Mouse (Mus musculus) midbrain, embryonic 10.5 days (tissue): ENCODE results near the gene Zfp207. TPM values are rescaled to one million over a fixed set of nuclear protein-coding genes. Genes with fewer than 3 reads are reported as not detected.
"Not testable (repeated sequence)": the region's sequence is repeated elsewhere in the genome, so short reads cannot be mapped to it uniquely, and the experiment has no call there.

ENCODE experiments used
- DNase-seq: peaks from one replicate; pipeline ENCODE4 v3.0.0-alpha.2; 2017; ENCODE audit warnings: low spot score
- H3K27ac ChIP-seq: fragments of 300-500 bp; sonication (generic); replicated peaks from 2 replicates; pipeline ENCODE4 v1.5.1; 2016; ENCODE audit warnings: mild to moderate bottlenecking
- H3K27me3 ChIP-seq: fragments of 300-500 bp; sonication (generic); 2 replicates; pipeline ENCODE4 v1.6.1; 2016; ENCODE audit warnings: low read depth, mild to moderate bottlenecking; ENCODE audit not compliant: poor library complexity, severe bottlenecking
- H3K36me3 ChIP-seq: fragments of 300-500 bp; sonication (generic); 2 replicates; pipeline ENCODE4 v1.6.1; 2016; ENCODE audit warnings: mild to moderate bottlenecking, moderate library complexity
- H3K4me1 ChIP-seq: fragments of 300-500 bp; sonication (generic); 2 replicates; pipeline ENCODE4 v1.6.1; 2016
- H3K4me3 ChIP-seq: fragments of 300-500 bp; sonication (generic); 2 replicates; pipeline ENCODE4 v1.5.1; 2016; ENCODE audit warnings: mild to moderate bottlenecking, moderate library complexity
- H3K9me3 ChIP-seq: fragments of 300-500 bp; sonication (generic); replicated peaks from 2 replicates; pipeline ENCODE4 v1.6.1; 2016; ENCODE audit warnings: mild to moderate bottlenecking
- WGBS: fragments of 180-500 bp; shearing (Covaris S2); methylation state at CpG from one replicate; pipeline ENCODE4 v1.1.7; 2016; 5-methylcytosine and 5-hydroxymethylcytosine counted together
- polyA plus RNA-seq: library from polyadenylated mRNA; unstranded; fragments of >200 nt; fragmentation: Nextera tagmentation; extraction: Ambion mirVana; gene quantifications from 2 replicates; pipeline ENCODE4 v1.2.1, GENCODE M21; 2016

Gene Zfp207
- polyA plus RNA-seq, 1 experiment from 2014 or later: 304 TPM

DNA sequence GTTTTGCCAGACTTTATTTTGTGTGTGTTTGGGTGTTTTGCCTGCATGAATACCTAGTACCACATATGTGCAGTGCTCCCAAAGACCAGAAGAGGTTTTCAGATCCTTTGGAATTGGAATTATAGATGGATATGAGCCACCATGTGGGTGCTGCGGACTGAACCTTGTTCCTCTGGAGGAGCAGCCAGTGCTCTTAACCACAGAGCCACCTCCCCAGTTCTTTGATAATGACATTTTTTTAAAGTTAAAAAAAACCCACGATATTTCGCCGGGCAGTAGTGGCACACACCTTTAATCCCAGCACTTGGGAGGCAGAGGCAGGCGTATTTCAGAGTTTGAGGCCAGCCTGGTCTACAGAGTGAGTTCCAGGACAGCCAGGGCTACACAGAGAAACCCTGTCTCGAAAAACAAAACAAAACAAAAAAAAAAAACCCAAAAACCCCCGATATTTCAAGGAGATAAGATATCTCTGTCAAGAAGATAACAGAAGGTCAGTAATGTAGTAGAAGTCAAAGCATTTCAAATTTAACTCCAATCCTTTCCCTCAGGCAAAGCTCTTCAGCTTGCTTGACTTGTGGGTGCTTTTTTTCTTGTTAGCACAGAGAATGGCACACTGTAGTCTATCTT is 38.5 kb downstream of the Zfp207 start:
- Histone ChIP-seq H3K27ac (no peak overlapping the region), H3K27me3 (no peaks in the 10 kb centered on the region), H3K9me3 (peaks cover 7% of the 10 kb centered on the region; the same call in 1 of the 2 replicates), H3K4me1 (no peaks in the 10 kb centered on the region), H3K36me3 (peaks cover 12% of the 10 kb centered on the region), H3K4me3 (no peak overlapping the region)
- WGBS: 85% methylated on average over 7 of the region's 7 CpGs
- no peak for DNase-seq

DNA sequence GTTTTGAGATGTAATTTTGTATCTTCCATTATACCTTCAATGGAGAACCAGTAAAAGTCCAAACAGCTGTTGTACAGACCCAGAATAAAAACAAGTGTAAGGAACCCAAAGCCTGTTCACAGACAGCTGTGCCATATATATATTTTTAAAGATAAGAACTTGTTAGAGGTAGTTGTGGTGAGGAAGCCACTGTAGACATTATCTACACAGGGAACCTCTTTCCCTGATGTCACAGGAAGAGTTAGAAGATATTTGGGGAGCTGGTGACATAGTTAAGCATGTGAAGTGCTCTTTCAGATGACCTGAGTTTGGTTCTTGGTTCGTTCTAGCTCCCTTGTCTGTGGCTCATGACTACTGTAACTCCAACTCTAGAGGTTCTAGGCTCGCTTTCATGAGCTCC is 41.6 kb downstream of the Zfp207 start:
- Histone ChIP-seq H3K36me3 (no peaks in the 10 kb centered on the region), H3K27ac (no peak overlapping the region), H3K4me1 (peaks cover 10% of the 10 kb centered on the region), H3K4me3 (no peak overlapping the region), H3K27me3 (no peaks in the 10 kb centered on the region), H3K9me3 (no peaks in the 10 kb centered on the region)
- WGBS: 85% methylated on average over 2 of the region's 2 CpGs
- no peak for DNase-seq

DNA sequence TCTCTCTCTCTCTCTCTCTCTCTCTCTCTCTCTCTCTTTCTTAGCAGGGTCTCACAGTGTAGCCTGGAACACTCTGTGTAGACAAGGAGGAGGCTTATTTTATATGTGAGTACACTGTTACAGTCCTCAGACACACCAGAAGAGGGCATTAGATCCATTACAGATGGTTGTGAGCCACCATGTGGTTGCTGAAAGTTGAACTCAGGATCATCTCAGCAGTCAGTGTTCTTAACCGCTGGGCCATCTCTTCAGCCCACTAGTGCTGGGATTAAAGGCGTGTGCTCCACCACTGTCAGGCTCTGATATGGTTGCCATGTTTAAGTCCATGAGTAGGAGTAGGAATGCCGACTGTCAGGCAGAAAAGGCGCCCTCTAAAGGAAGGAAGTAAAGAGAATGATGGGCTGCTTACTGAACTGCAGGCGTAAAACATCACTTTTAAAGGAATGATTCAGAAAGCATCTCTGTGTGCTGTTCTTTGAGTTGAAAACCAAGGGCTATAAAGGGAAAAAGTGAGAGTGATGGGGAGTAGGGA is 42.2 kb downstream of the Zfp207 start:
- H3K27ac ChIP-seq: no peak overlapping the region
- no peaks in the 10 kb centered on the region for H3K9me3 ChIP-seq
- H3K27me3 ChIP-seq: no peaks in the 10 kb centered on the region
- H3K4me1 ChIP-seq: peaks cover 14% of the 10 kb centered on the region
- DNase-seq: no peak
- H3K36me3 ChIP-seq: no peaks in the 10 kb centered on the region
- WGBS: 62% methylated on average over 5 of the region's 5 CpGs
- H3K4me3 ChIP-seq: no peak overlapping the region

DNA sequence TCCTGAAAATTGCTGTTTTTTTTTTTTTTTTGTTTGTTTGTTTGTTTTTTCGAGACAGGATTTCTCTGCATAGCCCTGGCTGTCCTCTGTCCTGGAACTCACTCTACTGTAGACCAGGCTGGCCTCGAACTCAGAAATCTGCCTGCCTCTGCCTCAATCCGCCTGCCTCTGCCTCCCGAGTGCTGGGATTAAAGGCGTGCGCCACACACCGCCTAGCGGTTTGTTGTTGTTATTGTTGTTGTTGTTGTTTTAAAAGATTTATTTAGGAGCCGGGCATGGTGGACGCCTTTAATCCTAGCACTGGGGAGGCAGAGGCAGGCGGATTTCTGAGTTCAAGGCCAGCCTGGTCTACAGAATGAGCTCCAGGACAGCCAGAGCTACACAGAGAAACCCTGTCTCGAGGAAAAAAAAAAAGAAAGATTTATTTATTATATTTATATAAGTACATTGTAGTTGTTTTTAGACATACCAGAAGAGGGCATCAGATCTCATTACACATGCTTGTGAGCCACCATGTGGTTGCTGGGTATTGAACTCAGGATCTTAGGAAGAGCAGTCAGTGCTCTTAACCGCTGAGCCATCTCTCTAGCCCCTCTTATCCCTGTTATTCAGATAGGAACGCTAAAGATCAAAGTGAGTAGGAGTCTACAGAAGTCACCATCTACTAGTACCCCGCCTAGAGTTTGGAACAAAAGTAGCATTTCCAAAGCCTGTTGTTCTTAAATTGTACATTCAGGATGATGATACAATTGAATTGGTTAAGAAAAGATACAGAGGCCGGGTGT is 43.1 kb downstream of the Zfp207 start:
- 82% methylated on average over 16 of the region's 16 CpGs for WGBS
- not testable (repeated sequence) for H3K36me3 ChIP-seq, H3K27ac ChIP-seq, H3K27me3 ChIP-seq, H3K4me3 ChIP-seq, H3K9me3 ChIP-seq, DNase-seq
- peaks cover 14% of the 10 kb centered on the region for H3K4me1 ChIP-seq

DNA sequence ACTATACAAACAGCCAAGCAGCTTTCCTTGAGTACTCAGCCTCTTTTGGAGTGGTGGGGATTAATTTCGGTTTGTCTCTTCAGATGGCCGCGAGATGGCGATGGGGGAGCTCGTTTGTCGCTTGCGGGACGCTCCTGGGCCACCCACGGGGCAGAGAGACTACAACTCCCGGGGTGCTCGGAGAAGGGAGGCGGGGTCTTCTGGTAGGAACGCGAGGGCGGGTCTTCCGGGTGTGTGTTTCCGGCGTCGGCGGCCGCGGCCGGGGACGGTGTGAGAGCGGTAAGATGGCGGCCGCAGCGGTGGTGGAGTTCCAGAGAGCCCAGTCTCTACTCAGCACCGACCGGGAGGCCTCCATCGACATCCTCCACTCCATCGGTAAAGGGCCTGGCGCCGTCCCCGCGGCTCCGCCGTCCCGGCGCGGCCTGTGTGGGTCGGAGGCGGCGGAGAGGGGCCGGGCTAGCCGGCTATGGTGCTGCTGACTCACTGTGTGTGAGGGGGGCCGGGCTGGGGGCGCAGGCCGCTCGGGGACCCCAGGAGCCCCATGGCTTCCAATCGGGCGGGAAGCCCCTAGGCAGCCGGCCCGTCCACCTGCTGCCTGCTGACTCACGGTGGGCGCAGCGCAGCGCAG is 45.4 kb downstream of the Zfp207 start, which contains the start of gene Psmd11:
Psmd11 (plus strand) TSS at position 235 of the 628 bp plus-strand sequence.
- WGBS: under 1% methylated on average over 58 of the region's 58 CpGs
- peak; percentile 97 for DNase-seq
- Histone ChIP-seq H3K9me3 (no peaks in the 10 kb centered on the region), H3K27ac (peak within 1 kb of the TSS; percentile 95), H3K4me1 (peaks cover 14% of the 10 kb centered on the region), H3K36me3 (peaks cover 22% of the 10 kb centered on the region), H3K4me3 (peak within 1 kb of the TSS; percentile 92), H3K27me3 (no peaks in the 10 kb centered on the region)

DNA sequence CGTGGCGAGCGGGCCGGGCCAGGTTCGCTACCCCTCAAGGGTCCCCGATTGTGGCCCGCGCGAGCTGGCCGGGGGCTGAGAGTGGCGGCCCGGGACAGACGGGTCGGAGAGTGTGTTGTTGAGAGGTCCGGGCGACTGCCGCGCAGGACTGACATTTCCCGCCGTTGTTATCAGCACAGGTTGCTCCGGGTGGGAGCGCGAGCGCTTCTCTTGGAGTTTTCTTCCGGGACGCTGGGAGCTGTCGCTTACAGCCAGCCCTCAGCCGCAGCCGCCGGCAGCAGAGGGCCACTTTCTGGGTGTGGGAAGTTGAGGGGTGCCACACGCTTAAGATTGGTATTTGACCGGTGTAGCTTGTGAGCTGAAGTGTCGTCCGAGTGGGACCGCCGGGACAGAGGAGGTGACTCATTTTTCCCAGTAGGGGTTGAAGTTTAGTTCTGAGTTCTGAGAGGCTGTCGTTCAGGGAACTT is 46.0 kb downstream of the Zfp207 start:
- H3K36me3 ChIP-seq: peaks cover 28% of the 10 kb centered on the region
- DNase-seq: no peak
- H3K27me3 ChIP-seq: no peaks in the 10 kb centered on the region
- H3K4me3 ChIP-seq: peak overlapping the region; percentile 92
- peak overlapping the region; percentile 95 for H3K27ac ChIP-seq
- H3K4me1 ChIP-seq: peaks cover 14% of the 10 kb centered on the region
- under 1% methylated on average over 37 of the region's 37 CpGs for WGBS
- no peaks in the 10 kb centered on the region for H3K9me3 ChIP-seq

DNA sequence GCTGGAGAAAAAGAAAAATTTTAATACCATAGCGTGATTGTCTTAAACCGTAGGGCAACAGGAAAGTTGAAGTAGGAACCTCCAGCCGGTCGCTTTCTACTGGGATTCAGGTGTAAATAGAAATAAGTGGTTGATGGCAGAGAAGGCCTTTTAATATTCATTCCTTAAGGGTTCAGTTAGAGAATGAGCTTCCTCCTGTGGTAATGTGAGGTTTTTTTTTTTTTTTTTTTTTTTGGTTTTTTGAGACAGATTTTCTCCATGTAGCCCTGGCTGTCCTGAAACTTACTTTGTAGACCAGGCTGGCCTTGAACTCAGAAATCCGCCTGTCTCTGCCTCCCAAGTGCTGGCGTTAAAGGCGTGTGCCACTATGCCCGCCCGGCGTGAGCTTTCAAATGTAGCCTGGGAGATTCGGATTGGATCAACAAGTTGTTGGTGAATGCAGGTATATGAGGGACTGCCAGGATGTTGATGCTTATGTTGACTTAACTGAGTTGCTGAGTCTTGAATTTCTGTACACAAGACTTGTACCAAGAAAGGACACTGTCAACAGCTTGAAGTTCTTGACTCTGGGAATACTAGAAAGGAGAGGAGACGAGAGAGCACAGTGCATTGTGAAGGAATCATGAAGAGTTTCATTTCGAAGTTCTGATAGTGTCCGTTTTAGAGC is 46.6 kb downstream of the Zfp207 start:
- H3K27ac ChIP-seq: peak overlapping the region; percentile 95; the same call in 1 of the 2 replicates
- peak overlapping the region; percentile 92 for H3K4me3 ChIP-seq
- no peaks in the 10 kb centered on the region for H3K9me3 ChIP-seq
- H3K27me3 ChIP-seq: no peaks in the 10 kb centered on the region
- H3K36me3 ChIP-seq: peaks cover 34% of the 10 kb centered on the region
- H3K4me1 ChIP-seq: peaks cover 14% of the 10 kb centered on the region
- DNase-seq: no peak
- 65% methylated on average over 14 of the region's 14 CpGs for WGBS

DNA sequence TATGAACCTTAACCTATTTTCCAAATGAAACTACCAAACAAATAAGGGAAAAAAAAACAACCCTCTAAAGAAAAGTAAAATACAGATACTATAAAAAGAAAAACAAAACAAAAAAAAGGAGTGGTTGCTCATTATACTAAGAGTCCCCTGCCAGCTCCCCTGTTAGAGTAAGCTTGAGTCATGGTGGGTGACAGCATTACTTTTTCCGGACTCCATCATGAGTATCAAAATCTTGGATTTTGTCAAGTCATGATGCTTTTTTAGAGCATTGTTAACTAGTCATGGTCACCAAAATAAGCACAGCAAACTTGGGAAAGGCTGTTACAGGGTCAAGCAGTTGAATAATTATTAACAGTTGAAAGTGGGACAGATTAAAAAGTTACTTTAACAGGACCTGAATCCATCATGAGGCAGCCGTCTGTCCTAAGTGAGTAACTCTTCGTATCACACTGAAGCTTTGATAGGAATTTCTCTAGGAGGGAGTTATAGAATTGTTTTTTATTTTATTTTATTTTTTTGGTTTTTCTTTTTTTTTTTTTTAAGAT is 47.4 kb downstream of the Zfp207 start:
- WGBS: 96% methylated on average over 3 of the region's 3 CpGs
- H3K4me3 ChIP-seq: no peak overlapping the region
- H3K36me3 ChIP-seq: peaks cover 42% of the 10 kb centered on the region
- H3K27me3 ChIP-seq: no peaks in the 10 kb centered on the region
- H3K4me1 ChIP-seq: peaks cover 14% of the 10 kb centered on the region
- H3K27ac ChIP-seq: no peak overlapping the region
- no peaks in the 10 kb centered on the region for H3K9me3 ChIP-seq
- DNase-seq: no peak

DNA sequence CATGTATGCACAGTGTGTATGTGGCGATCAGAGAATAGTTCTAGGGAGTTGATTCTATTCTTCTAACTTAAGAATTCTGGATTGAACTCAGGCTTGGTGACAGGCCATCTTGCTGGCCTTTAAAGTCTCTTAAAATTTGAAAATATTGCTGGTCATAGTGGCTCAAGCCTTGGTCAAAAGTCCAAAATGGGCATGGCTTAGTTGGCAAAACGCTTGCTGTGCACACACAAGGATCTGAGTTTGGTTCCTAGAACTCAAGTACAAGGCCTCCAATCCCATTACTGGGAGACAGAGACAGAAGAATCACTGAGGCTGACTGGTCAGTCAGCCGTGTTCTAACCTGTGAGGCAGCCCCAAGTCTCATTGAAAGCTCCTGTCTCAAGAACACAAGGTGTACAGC is 63.8 kb downstream of the Zfp207 start:
- Histone ChIP-seq H3K27me3 (no peaks in the 10 kb centered on the region), H3K9me3 (no peaks in the 10 kb centered on the region), H3K36me3 (peaks cover 99% of the 10 kb centered on the region), H3K4me3 (no peak overlapping the region), H3K4me1 (no peaks in the 10 kb centered on the region), H3K27ac (no peak overlapping the region)
- DNase-seq: no peak
- WGBS: 94% methylated on average over 3 of the region's 3 CpGs

DNA sequence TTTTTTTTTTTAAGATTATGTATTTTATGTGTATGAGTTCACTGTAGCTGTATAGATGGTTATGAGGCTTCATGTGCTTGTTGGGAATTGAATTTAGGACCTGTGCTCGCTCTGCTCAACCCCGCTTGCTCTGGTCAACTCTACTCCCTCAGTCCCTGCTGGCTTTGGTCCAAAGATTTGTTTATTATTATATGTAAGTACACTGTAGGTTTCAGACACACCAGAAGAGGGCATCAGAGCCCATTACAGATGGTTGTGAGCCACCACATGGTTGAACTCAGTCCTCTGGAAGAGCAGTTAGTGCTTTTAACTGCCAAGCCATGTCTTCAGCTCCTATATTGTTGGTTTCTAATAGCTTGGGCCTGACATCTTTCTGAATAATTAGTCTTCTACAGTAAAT is 66.8 kb downstream of the Zfp207 start:
- no peak overlapping the region for H3K4me3 ChIP-seq
- H3K27me3 ChIP-seq: no peaks in the 10 kb centered on the region
- DNase-seq: no peak
- no peaks in the 10 kb centered on the region for H3K9me3 ChIP-seq
- H3K27ac ChIP-seq: no peak overlapping the region
- 95% methylated on average over 2 of the region's 2 CpGs for WGBS
- H3K4me1 ChIP-seq: no peaks in the 10 kb centered on the region
- peaks cover 99% of the 10 kb centered on the region for H3K36me3 ChIP-seq

DNA sequence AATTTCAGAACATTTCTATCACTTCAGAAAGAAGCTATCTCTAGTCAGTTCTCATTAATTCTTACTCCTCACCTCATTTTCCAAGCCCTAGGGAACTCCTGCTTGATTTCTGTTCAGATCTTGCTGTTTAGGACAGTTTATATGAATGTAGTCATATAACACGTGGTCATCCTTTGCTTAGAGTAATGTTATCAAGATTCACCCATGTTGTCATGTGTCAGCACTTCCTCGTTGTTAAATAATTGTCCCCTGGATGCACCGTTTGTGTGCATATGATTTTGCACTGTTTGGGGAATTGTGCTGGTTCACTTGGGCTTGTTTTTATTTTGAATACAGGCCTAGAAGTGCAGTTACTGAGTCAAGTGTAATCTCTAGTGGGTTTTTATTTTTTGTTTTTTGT is 69.2 kb downstream of the Zfp207 start:
- DNase-seq: no peak
- Histone ChIP-seq H3K9me3 (no peaks in the 10 kb centered on the region), H3K4me1 (no peaks in the 10 kb centered on the region), H3K36me3 (peaks cover 99% of the 10 kb centered on the region), H3K4me3 (no peak overlapping the region), H3K27me3 (no peaks in the 10 kb centered on the region), H3K27ac (no peak overlapping the region)
- 93% methylated on average over 3 of the region's 3 CpGs for WGBS

DNA sequence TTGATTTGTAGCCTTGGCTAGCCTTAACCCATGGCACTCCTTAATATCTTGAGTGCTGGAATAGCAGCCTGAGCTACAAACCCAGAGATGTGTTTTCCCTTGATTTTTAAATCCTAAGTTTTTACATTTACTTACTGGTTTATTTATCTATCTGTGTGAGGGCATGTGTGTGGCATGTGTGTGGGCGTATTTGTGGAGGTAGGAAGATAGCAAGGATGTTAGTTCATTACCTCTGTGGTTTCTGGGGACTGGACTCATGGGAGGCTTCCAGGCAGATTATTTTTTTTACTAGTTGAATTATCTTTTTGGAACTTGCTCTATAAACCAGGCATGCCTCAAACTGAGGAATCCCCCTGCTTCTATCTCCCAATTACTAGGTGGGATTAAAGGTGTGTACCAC is 70.1 kb downstream of the Zfp207 start:
- Histone ChIP-seq H3K27ac (no peak overlapping the region), H3K27me3 (no peaks in the 10 kb centered on the region), H3K4me3 (no peak overlapping the region), H3K4me1 (no peaks in the 10 kb centered on the region), H3K36me3 (peaks cover 99% of the 10 kb centered on the region), H3K9me3 (no peaks in the 10 kb centered on the region)
- WGBS: 98% methylated on average over 1 of the region's 1 CpGs
- DNase-seq: no peak
